Mouse (Mus musculus) forebrain, embryonic 12.5 days (tissue): ENCODE results near the gene Sash3. TPM values are rescaled to one million over a fixed set of nuclear protein-coding genes. Genes with fewer than 3 reads are reported as not detected.
A peak's percentile ranks its signal among the peaks of the same experiment; 100 is the strongest.

ENCODE experiments used
- ATAC-seq: fragments of 200-750 bp; cut with Nextera tagmentation; 2 replicates; pipeline ENCODE4 v1.8.0; 2017; ENCODE audit warnings: moderate TSS enrichment; ENCODE audit not compliant: low FRiP score
- H3K27ac ChIP-seq: fragments of 300-500 bp; sonication (generic); 2 replicates; pipeline ENCODE4 v1.5.1; 2016; ENCODE audit warnings: mild to moderate bottlenecking
- H3K27me3 ChIP-seq: fragments of 300-500 bp; sonication (generic); 2 replicates; pipeline ENCODE4 v1.6.1; 2016; ENCODE audit warnings: mild to moderate bottlenecking
- H3K36me3 ChIP-seq: fragments of 300-500 bp; sonication (generic); replicated peaks from 2 replicates; pipeline ENCODE4 v1.6.1; 2016; ENCODE audit warnings: mild to moderate bottlenecking
- H3K4me1 ChIP-seq: fragments of 300-500 bp; sonication (generic); 2 replicates; pipeline ENCODE4 v1.6.1; 2016
- H3K4me2 ChIP-seq: fragments of 300-500 bp; sonication (generic); 2 replicates; pipeline ENCODE4 v1.6.1; 2016; ENCODE audit warnings: mild to moderate bottlenecking, moderate library complexity
- H3K4me3 ChIP-seq: fragments of 300-500 bp; sonication (generic); replicated peaks from 2 replicates; pipeline ENCODE4 v1.5.1; 2016; ENCODE audit warnings: mild to moderate bottlenecking
- H3K9ac ChIP-seq: fragments of 300-500 bp; sonication (generic); 2 replicates; pipeline ENCODE4 v1.6.1; 2016; ENCODE audit warnings: mild to moderate bottlenecking
- H3K9me3 ChIP-seq: fragments of 300-500 bp; sonication (generic); 2 replicates; pipeline ENCODE4 v1.6.1; 2016
- WGBS: fragments of 180-500 bp; shearing (Covaris S2); methylation state at CpG from one replicate; pipeline ENCODE4 v1.1.7; 2016; 5-methylcytosine and 5-hydroxymethylcytosine counted together
- polyA plus RNA-seq: library from polyadenylated mRNA; unstranded; fragments of >200 nt; fragmentation: Nextera tagmentation; extraction: Ambion mirVana; gene quantifications from 2 replicates; pipeline ENCODE4 v1.2.1, GENCODE M21; 2016

Sash3 gene
- polyA plus RNA-seq, result 0.45 and 0.77 TPM in 2 replicates

- Histone ChIP-seq H3K9me3 (no peaks in the 10 kb centered on the region), H3K9ac (no peak within 1 kb of the TSS), H3K27ac (no peak within 1 kb of the TSS), H3K4me3 (no peak within 1 kb of the TSS), H3K36me3 (no peaks in the 10 kb centered on the region), H3K4me2 (no peak within 1 kb of the TSS), H3K27me3 (no peaks in the 10 kb centered on the region), H3K4me1 (no peaks in the 10 kb centered on the region)
- WGBS, result 94% methylated on average over 4 of the region's 4 CpGs
- no peak for ATAC-seq
Observed at GRCm38 (mm10) chrX:48146262-48146661, at the start of gene Sash3. Gene Sash3 (plus strand): TSS chrX:48146436.

GRCm38 (mm10) chrX:48096580-48096979, 49.7 kb upstream of the Sash3 start:
- Histone ChIP-seq H3K9ac (no peak overlapping the region), H3K36me3 (no peaks in the 10 kb centered on the region), H3K27ac (no peak overlapping the region), H3K4me2 (no peak overlapping the region), H3K4me1 (no peaks in the 10 kb centered on the region), H3K9me3 (no peaks in the 10 kb centered on the region), H3K4me3 (no peak overlapping the region), H3K27me3 (no peaks in the 10 kb centered on the region)
- ATAC-seq, result no peak
- 86% methylated on average over 8 of the region's 8 CpGs for WGBS

- H3K9ac ChIP-seq, result no peak overlapping the region
- H3K4me3 ChIP-seq, result no peak overlapping the region
- no peak overlapping the region for H3K4me2 ChIP-seq
- no peak overlapping the region for H3K27ac ChIP-seq
- H3K27me3 ChIP-seq, result no peaks in the 10 kb centered on the region
- no peaks in the 10 kb centered on the region for H3K4me1 ChIP-seq
- no peaks in the 10 kb centered on the region for H3K9me3 ChIP-seq
- no peaks in the 10 kb centered on the region for H3K36me3 ChIP-seq
- no peak for ATAC-seq
- 81% methylated on average over 9 of the region's 9 CpGs for WGBS
Observed at GRCm38 (mm10) chrX:48098470-48099129, 47.6 kb upstream of the Sash3 start.

- Histone ChIP-seq H3K9ac (no peak overlapping the region), H3K4me2 (no peak overlapping the region), H3K4me3 (no peak overlapping the region), H3K4me1 (no peaks in the 10 kb centered on the region), H3K36me3 (no peaks in the 10 kb centered on the region), H3K27me3 (no peaks in the 10 kb centered on the region), H3K27ac (no peak overlapping the region), H3K9me3 (no peaks in the 10 kb centered on the region)
- 31% methylated on average over 1 of the region's 1 CpGs for whole genome bisulfite sequencing
- ATAC-seq, result no peak
Observed at GRCm38 (mm10) chrX:48099871-48100270, 46.4 kb upstream of the Sash3 start.

GRCm38 (mm10) chrX:48103256-48103655, 43.0 kb upstream of the Sash3 start:
- Histone ChIP-seq H3K27me3 (no peaks in the 10 kb centered on the region), H3K9ac (no peak overlapping the region), H3K27ac (no peak overlapping the region), H3K4me2 (no peak overlapping the region), H3K9me3 (no peaks in the 10 kb centered on the region), H3K4me1 (no peaks in the 10 kb centered on the region), H3K36me3 (no peaks in the 10 kb centered on the region), H3K4me3 (no peak overlapping the region)
- 85% methylated on average over 3 of the region's 3 CpGs for WGBS
- no peak for ATAC-seq

GRCm38 (mm10) chrX:48104736-48105441, 41.3 kb upstream of the Sash3 start:
- ATAC-seq, result no peak
- Histone ChIP-seq H3K9me3 (no peaks in the 10 kb centered on the region), H3K27ac (no peak overlapping the region), H3K4me1 (no peaks in the 10 kb centered on the region), H3K4me2 (no peak overlapping the region), H3K9ac (no peak overlapping the region), H3K27me3 (no peaks in the 10 kb centered on the region), H3K36me3 (no peaks in the 10 kb centered on the region), H3K4me3 (no peak overlapping the region)
- 84% methylated on average over 7 of the region's 7 CpGs for WGBS

- H3K4me2 ChIP-seq, result no peak overlapping the region
- no peak overlapping the region for H3K9ac ChIP-seq
- H3K4me1 ChIP-seq, result no peaks in the 10 kb centered on the region
- H3K4me3 ChIP-seq, result no peak overlapping the region
- H3K9me3 ChIP-seq, result no peaks in the 10 kb centered on the region
- H3K27ac ChIP-seq, result no peak overlapping the region
- ATAC-seq, result no peak
- no peaks in the 10 kb centered on the region for H3K27me3 ChIP-seq
- WGBS, result 88% methylated on average over 3 of the region's 3 CpGs
- no peaks in the 10 kb centered on the region for H3K36me3 ChIP-seq
Observed at GRCm38 (mm10) chrX:48106226-48106625, 40.0 kb upstream of the Sash3 start.

- whole genome bisulfite sequencing, result 70% methylated on average over 6 of the region's 6 CpGs
- Histone ChIP-seq H3K4me1 (no peaks in the 10 kb centered on the region), H3K4me3 (no peak within 1 kb of the TSS), H3K4me2 (no peak within 1 kb of the TSS), H3K36me3 (no peaks in the 10 kb centered on the region), H3K27me3 (no peaks in the 10 kb centered on the region), H3K27ac (no peak within 1 kb of the TSS), H3K9ac (no peak within 1 kb of the TSS), H3K9me3 (no peaks in the 10 kb centered on the region)
- ATAC-seq, result no peak
Observed at GRCm38 (mm10) chrX:48108394-48109315, 37.6 kb upstream of the Sash3 start, which contains the start of gene Xpnpep2. Gene Xpnpep2 (plus strand): TSS chrX:48108725.

- H3K4me2 ChIP-seq, result no peak overlapping the region
- H3K27ac ChIP-seq, result no peak overlapping the region
- H3K36me3 ChIP-seq, result no peaks in the 10 kb centered on the region
- no peaks in the 10 kb centered on the region for H3K27me3 ChIP-seq
- no peak for ATAC-seq
- no peaks in the 10 kb centered on the region for H3K9me3 ChIP-seq
- no peaks in the 10 kb centered on the region for H3K4me1 ChIP-seq
- H3K4me3 ChIP-seq, result no peak overlapping the region
- no peak overlapping the region for H3K9ac ChIP-seq
- WGBS, result 92% methylated on average over 3 of the region's 3 CpGs
Observed at GRCm38 (mm10) chrX:48109316-48109655, 37.0 kb upstream of the Sash3 start.

- H3K9me3 ChIP-seq, result no peaks in the 10 kb centered on the region
- no peaks in the 10 kb centered on the region for H3K4me1 ChIP-seq
- H3K36me3 ChIP-seq, result no peaks in the 10 kb centered on the region
- no peak overlapping the region for H3K27ac ChIP-seq
- no peak for ATAC-seq
- no peak overlapping the region for H3K4me2 ChIP-seq
- no peak overlapping the region for H3K4me3 ChIP-seq
- H3K27me3 ChIP-seq, result no peaks in the 10 kb centered on the region
- H3K9ac ChIP-seq, result no peak overlapping the region
Observed at GRCm38 (mm10) chrX:48119294-48119693, 26.9 kb upstream of the Sash3 start.

- no peaks in the 10 kb centered on the region for H3K36me3 ChIP-seq
- no peak overlapping the region for H3K4me3 ChIP-seq
- ATAC-seq, result no peak
- WGBS, result 29% methylated on average over 17 of the region's 17 CpGs
- H3K27me3 ChIP-seq, result no peaks in the 10 kb centered on the region
- 0 out of 2 replicates have a peak overlapping the region, but pooled peaks have one; percentile 24 for H3K4me2 ChIP-seq
- H3K4me1 ChIP-seq, result no peaks in the 10 kb centered on the region
- H3K9ac ChIP-seq, result no peak overlapping the region
- H3K27ac ChIP-seq, result no peak overlapping the region
- no peaks in the 10 kb centered on the region for H3K9me3 ChIP-seq
Observed at GRCm38 (mm10) chrX:48124132-48125071, 21.8 kb upstream of the Sash3 start.
